Mouse (Mus musculus): ENCODE measurements around the gene Cmtm6.

Gene Cmtm6

DNA sequence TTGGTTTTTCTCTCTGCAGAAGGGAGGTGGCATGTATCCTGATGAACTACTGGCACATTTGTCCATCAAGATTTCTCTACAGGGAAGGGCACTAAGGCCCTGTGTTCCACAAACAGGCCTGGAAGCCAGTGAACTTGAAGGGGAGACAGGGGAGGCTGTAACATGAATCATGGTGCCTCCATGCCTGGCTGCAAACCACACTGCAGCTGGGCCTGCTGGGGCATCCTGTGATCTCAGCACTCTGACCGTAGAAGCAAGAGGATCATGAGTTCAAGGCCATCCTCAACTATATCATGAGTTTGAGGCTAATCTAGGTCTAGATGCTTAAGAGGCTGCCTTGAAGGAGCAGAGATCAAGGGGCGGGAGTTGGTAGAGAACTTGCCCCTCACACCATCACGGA lies 45.4 kb downstream of the Cmtm6 start:
- DNase-seq, result peak in 1 of 2 experiments; percentile 58

DNA sequence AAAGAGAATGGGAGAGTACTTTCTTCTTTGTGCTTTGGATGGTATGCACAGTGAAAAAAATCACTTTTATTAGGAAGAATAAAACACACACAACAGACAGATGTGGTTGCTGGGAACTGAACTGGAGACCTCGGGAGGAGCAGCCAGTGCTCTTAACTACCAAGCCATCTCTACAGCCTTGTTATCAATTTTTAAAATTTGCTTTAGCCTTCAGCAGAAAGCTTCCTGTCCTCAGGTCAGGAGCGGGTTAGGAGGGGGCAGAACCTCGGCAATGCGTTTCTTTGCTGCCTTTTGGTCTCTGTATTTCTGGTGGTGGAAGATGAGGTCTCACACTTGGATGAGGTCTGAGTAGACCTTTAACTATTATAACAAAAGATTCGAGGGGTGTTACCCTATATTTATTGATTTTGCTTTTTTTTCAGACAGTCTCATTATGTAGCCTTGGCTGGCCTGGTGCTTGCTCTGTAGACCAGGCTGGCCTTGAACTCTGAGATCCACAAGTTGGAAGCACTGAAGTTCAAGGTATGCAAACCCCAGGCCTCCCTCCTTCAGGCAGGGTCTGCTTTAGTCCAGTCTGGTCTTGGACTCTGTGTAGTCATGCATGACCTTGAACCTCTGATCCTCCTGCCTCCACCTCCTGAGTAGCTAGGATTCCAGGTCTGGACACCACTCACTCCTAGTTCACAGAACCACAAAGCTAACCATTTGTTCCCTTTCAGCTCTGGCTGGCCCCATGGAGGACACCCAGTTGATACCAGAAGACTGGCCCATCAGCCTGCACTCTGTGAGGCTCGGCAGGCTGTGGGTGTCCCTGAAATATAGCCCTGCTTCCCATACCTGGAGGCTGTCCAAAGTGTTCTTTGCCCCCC lies 46.5 kb downstream of the Cmtm6 start:
- DNase-seq, result peak in 1 of 2 experiments; percentile 38

DNA sequence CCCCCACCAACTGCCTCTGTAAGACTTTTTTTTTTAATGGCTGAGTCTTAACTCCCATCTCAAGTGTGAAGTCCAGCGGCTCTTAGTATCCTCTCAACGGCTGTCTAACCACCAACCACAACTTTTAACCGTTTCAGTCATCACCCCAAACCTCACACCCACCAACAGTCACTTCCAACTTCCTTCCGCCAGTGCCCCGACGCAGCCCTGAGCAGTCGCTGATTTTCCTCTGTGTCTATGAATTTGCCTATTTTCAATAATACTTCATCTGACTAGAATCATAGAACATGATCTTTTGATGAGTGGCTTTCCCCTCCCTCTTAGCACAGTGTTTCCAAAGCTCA lies 47.1 kb downstream of the Cmtm6 start:
- peak; percentile 52 to 54 for DNase-seq

DNA sequence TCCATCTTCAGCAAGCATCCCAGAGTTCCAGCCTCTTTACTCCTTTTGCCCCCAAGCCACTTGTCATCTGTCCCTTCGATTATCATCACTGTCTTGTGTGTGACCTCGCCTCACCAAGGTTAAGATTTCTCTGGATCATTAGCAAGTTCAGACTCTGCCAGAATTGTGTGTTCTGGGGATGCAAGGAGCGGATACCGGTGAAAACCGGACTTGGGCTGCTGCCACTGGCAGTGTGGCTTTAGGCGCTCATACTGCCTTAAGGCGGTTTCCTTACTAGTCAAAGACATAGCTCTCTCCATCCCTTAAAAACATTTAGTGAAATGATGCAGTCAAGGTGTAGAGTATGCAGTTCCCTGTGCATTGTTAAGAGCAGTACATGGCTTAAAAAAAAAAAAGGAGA lies 48.0 kb downstream of the Cmtm6 start:
- DNase-seq, result no peak

DNA sequence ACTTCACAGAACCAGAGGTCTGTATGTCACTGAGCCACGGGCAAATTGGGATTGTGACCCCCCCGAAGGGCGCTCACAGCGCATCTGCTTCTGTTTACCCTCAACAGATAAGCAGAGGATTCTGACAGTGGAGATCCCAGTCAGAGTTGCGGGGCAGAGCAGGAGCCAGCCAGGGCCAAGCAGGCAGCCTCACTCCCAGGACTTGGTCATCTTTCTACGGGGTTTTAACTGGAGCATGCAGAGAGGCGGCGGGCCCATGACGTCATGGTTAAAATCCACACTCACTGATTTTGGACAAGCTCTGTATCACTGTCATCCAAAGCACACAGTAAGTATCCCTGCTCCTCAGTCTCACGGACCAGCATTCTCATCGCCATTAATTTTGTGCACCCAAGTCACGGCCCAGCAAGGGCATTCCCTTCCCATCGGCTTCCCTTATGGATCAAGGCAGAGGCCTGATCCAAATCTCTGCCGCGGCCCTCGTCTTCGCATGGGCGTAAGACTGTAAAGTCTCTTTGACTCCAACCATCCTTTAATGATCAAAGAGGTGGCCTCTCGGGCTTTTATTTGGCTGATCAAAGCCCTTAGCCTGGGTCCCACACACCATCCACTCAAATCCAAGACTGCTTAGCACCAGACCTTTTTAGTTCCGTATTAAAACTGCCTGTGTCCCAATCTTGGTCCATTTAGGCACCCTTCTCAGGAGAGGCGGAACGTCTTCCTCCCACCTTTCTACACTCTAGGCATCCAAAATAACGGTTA lies 49.2 kb downstream of the Cmtm6 start:
- DNase-seq, result peak; percentile 25 to 36

DNA sequence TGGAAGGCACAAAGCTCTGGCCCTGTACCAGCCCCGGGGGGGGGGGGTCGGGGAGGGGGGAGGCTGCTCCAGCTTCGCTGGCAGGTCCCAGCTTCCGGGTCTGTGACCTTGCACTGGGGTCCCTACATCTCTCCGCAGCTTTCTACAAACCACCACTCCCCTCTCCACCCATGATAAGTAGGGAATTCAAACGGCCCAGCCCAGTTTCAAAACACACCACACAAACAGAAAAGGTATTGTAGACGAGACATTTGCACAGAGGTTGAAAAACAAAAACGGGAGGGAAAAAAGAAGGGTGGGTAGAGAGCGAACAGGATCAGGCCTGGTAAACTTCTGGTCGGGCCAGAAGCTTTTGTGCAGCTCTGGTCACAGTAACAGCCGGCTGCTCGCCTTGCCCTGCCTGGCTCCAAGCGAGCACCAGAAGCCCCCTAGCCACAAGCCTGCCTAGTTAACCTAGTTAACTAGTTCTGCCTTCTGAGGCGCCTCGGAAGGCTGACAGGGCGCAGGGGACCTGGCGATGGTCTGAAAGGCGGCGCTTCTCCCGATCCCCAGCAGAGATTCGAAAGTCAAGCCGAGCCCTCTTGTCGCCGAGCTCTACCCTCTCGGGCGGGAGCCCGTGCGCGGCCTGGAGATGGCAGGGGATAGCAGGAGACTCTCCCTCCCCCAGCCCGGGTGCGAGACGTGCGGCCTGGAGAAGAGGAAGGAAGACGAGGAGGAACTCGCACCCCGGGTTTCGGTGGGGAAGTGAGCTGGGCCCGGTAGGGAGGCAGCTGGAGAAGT lies 50.0 kb downstream of the Cmtm6 start:
- DNase-seq, result peak; percentile 73 to 74

DNA sequence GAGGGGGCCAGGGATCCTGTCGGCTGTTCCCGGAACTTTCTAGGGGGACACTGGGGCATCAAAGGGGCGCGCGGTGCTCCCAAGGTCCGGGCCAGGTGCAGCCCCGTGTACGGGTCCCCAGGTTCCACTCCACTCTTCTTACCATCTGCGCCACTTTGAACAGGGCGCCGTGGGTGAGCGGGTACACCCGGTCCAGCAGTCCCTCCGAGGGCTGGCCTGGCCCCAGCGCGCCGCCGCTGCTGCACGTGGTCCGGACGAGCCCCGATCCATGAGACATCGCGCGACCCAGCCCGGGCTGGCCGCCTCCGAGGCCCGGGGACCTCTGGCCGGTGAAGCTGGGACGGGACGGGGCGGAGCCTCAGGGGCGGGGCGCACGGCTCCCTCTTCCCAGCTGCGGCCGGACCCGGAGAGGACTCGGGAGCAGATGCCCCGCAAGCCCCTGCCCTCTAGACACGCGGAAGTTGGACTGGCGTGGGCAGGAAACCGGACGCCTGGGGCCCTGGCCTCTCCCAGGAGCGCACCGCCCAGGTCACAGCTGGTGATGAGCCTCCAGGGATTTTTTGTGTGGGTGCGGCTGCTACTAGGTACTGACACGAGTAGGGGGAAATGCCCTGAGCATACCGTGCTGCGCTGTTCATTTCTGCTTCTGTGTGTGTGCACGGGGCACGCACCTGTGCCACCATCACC lies 50.8 kb downstream of the Cmtm6 start, which contains the start of gene Cmtm7:
TSS of gene Cmtm7 (minus strand) at position 331 of the 687 bp plus-strand sequence.
- peak; percentile 79 to 81 for DNase-seq

DNA sequence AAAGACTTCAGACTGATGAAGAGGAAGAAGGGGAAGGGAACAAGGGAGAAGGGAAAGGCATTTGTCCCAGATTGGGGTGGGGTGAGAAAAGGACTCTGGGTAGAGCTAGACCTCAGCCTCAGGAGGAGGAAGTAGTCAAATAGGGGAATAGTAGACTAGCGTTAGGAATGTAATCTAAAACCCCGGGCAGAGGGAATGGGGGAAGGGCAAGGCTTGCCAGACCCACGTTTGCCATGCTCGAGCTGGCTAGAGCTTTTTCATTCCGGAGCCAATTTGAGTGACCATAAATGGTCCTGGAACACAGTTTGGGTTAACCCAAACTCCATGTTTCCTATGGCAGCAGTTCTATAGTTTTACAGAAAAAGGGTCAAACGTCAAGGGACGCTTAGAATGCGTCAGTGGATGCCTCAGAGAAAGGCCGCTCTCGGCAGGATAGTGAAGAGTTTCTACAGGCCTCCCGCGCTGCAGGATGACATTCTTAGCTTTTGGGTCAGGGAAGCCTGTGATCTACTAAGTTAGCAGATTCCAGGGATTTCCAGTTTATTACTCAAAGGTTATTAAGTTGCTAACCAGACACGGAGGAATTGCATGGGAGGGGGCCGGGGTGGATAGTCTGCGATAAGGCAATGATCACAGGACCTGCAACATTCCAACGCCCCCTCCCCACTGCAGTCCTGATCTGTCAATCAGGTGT lies 54.7 kb downstream of the Cmtm6 start:
- DNase-seq, result no peak

DNA sequence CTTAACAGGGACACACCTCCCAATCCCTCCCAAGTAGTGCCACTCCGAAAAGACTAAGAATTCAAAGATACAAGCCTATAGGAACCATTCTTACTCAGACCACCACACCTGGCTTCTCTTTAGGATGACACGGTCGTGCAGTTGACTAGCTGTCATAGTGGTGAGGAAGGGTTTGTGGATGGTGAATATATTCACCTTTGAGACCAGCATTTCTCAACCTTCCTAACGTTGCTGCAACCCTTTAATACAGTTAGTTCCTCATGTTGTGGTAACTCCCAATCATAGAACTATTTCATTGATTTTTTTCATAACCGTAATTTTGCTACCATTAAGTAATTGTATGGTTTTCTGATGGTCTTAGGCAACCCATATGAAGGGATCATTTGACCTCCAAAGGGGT lies 56.2 kb downstream of the Cmtm6 start:
- no peak for DNase-seq

DNA sequence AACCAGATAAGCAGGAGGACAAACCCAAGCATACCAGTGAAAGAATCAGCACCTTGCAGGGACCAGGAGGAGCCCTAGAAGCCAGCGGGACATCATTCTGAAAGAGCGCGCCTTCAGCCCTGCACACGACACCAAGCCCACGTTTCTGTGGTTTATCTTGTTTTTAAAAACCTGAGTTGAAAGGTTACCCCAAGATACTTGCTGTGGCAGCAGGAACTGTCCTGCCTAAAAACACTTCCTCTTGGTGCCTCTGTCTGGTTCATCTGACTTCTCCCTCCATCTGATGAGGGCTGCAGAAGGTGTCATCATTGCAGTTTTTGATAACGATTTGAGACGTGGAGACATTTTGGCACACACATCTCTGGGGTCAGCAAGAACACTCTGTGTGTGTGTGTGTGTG lies 56.8 kb downstream of the Cmtm6 start:
- no peak for DNase-seq

DNA sequence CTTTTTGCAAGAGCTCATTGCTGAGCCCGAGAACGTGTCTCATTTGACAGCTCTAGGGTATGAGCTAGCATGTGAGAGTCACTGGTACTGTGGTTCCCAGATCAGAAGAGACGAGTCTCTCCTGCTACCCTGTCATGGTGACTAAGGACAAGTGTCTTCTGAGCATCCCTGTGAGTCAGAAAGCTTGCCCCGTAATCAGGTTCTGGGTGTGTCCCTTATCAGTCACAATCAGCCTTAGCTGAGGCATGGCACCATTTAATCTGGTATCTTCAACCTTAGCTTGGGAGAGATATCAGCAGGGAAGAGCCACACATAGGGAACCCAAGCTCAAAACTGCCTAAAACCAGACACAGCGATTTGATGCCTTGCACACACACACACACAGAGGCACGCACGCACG lies 57.8 kb downstream of the Cmtm6 start:
- no peak for DNase-seq

DNA sequence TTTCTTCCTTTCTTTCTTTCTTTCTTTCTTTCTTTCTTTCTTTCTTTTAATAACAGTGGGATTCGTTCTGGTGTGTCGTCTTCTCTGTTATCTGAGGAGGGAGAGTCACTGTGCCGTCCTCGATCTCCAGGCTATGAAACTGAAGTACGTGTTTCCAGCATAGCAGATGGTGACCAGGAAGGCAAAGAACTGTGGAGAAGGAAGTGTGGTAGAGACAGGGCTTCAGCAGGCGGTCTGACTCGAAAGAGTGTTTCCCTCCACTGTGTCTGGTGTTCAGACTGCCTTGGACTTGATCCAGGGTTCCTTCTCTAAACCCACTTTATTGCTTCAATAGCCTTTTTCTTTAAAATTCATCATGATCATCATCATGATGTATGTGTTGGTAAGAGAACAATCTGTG lies 58.6 kb downstream of the Cmtm6 start:
- DNase-seq, result no peak

DNA sequence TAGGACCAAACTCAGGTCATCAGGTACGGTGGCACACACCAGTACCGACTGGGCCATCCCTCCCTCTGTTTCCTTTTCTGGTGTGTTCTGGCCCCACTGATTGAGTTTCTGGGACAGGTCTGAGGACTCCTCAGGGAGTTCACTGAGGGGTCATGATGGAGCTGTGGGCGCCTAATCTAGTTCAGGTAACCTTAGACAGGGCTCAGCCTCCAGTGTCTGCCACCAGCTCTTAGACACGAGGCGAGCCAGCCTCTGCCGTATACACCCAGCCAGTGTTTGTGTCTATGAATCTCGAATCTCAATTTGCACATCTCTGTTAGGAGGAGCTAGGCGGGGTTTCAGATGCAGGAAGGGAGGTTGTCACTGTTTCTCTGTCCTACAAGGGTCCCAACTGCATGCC lies 59.1 kb downstream of the Cmtm6 start:
- no peak for DNase-seq

DNA sequence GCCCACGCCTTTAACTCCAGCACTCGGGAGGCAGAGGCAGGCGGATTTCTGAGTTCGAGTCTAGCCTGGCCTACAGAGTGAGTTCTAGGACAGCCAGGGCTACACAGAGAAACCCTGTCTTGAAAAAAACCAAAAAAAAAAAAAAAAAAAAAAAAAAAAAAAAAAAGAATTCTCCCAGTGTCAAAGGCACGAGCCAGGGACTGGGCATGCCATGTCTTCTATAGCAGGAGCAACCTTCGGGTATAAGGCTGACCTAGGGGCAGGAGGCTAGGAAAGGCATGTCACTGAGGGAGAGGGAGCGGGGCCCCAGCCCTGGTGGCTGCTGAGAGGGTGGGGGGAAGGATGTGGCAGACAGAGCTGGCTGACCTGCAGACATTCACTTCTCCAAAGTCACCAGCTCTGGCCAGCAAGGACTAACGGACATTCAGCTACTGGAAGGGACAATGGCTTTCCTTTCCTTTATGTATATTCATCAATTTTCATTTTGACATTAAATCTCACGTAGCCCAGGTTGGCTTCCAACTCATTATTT lies 62.9 kb downstream of the Cmtm6 start:
- DNase-seq, result no peak

DNA sequence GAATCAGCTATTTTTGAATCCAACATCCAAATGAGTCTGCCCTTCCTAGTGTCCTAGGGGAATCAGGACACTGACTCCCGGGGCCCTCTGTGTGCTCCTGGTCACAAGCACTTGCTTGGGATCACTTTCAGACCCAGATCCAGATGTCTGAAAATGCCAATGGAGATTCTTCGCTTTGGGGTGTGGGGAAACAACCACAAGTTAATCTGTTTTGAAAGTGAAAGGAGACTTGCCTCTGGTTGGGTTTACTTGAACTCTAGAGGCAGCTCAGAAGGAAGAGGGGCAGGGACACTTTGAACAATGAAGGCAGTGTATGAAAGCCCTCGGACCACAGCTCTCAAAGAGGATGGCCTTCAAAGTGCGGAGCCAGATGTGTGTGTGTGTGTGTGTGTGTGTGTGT lies 63.6 kb downstream of the Cmtm6 start:
- no peak for DNase-seq

DNA sequence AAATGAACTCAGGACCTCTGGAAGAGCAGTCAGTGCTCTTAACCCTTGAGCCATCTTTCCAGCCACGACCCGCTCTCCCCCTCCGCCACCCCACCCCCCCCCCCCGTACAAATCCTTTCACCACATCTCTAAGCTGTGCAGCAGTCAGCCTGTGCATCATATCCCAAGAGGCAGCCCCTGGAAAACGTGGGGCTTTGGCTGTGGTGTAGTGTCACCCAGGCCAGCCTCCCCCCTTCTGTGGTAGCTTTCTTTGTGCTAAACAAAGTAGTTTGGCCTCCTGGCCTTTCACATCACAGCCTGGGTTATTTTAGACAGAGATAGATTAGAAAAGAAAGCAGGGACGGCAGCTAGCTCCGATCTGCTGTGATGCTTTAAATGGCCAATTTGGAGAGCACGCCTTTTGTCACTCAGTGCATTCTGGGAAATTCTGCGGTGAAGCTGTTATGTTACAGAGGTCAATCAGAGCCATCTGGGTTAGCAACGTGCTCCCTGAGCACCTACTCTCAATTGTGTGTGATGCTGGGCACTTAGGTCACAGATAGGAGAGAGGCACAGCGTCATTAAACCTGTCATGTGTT lies 65.6 kb downstream of the Cmtm6 start:
- DNase-seq, result no peak

DNA sequence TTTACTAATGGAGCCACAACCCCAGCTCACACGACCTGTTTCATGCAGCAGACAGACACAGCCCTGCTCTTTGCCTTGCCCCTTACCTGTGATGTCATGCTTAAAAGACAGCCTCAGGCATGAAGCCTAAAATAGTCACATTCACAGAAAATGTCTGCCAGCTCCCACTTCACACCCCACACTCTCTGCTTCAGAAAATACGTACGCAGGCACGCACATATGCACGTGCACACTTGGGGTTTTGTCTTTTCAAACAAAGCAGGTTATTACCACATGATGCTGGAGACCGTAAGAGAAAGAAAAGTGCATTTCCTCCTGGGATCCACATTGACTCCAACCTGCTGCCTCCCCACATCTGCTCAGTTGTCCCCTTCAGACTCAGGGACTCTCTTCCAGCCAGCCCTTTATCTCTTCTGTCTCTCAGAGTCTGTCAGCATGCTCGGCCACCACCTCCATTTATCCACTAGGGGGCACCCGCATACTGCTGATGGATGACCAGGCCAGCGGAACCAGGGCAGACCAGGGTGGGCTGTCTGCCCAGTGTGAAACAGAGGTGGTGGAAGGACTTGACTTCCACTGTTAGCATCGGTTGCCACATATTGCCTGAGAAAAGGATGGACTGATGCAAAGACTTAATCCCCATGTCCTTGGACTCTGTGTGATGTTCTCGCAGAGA lies 66.6 kb downstream of the Cmtm6 start:
- DNase-seq, result peak; percentile 78 to 80

DNA sequence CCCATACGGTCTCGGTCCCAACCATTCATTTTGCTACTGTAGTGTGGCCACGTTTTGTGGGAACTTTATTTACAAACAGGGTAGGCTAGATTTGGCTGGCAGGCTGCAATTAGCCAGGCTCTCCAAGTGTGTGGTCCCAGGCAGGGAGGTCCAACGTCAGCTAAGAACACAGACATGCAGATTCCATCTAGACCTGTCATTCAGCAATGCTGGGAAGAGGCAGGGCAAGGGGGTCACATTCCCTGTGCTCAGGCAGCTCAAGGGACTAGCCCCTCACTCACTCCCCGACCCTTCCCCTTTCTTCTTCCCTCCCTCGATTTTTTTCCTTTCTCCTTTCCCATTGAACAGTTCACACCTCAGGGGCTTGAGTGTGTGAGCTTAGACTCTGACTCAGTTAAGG lies 67.9 kb downstream of the Cmtm6 start:
- DNase-seq, result no peak

Measured in thymus, postnatal 36 days (tissue).